Mouse (Mus musculus) C2C12 (cell line): Measurements from ENCODE around the gene Klf1.

Source experiments
- CEBPB ChIP-seq: IDR thresholded peaks from one replicate; pipeline ENCODE4 v1.6.1; 2011; ENCODE audit warnings: low read depth, mild to moderate bottlenecking, control low read depth, moderate library complexity
- CTCF ChIP-seq: IDR thresholded peaks from one replicate; pipeline ENCODE4 v1.5.1; 2011; ENCODE audit not compliant: control insufficient read depth, insufficient read depth, insufficient read length
- FOSL1 ChIP-seq: IDR thresholded peaks from one replicate; pipeline ENCODE4 v1.8.0; 2011; ENCODE audit warnings: mild to moderate bottlenecking, low read length; ENCODE audit not compliant: poor library complexity, insufficient read depth, severe bottlenecking
- MAX ChIP-seq: IDR thresholded peaks from one replicate; pipeline ENCODE4 v1.6.1; 2011; ENCODE audit warnings: mild to moderate bottlenecking, control low read depth
- MYOD1 ChIP-seq: IDR thresholded peaks from one replicate; pipeline ENCODE4 v1.6.1; 2011; ENCODE audit warnings: low read depth; ENCODE audit not compliant: control insufficient read depth, insufficient read length
- USF1 ChIP-seq: IDR thresholded peaks from one replicate; pipeline ENCODE4 v1.6.1; 2011; ENCODE audit warnings: low read depth, mild to moderate bottlenecking, control low read depth, moderate library complexity

DNA sequence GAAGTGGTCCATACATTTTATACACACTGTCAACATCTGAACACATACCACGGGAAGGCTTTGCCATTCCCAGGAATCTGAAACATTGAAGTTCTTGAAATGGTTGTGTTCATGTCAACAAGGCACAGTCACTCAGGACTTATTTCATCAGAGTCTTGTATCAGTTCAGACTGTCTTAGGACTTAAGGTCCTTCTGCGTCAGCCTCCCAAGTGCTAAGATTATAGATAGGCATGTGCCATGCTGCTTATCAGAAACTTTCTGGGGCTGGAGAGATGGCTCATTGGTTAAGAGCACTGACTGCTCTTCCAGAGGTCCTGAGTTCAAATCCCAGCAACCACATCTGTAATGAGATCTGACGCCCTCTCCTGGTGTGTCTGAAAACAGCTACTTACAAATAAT is 27.4 kb upstream of the Klf1 start:
- TF ChIP-seq FOSL1 (no peak), CTCF (no peak), MAX (no peak), USF1 (no peak), MYOD1 (no peak), CEBPB (no peak)
